Mouse (Mus musculus) gastrocnemius, postnatal 10 days (tissue): ENCODE data around the gene Rhoc. TPM values are rescaled to one million over a fixed set of nuclear protein-coding genes. Genes with fewer than 3 reads are reported as not detected.
"Not testable (repeated sequence)": the region's sequence is repeated elsewhere in the genome, so short reads cannot be mapped to it uniquely, and the experiment has no call there.

Source experiments
- DNase-seq: peaks from one replicate; pipeline ENCODE4 v3.0.0; 2021; ENCODE audit warnings: mixed read lengths
- long read RNA-seq, 2 experiments: library from polyadenylated mRNA; stranded (forward); transcript quantifications; one replicate each; pipeline ENCODE4 v2.0.0; 2021
- total RNA-seq, 2 experiments: library from RNA; stranded (reverse); gene quantifications; 2 replicates each; pipeline ENCODE4 v1.2.3; 2021

The Rhoc gene
- 100 to 1,000 TPM in 1 of 2 experiments, 10 to 100 TPM in 1; 96.3 to 130 TPM for total RNA-seq
- long read RNA-seq, experiment 1, transcript Rhoc-201 (5 exons, 1,202 nt), result major isoform, 61 of 71 reads
- long read RNA-seq, experiment 1, partial matches to known transcripts, result 6 of 71 reads
- long read RNA-seq, experiment 1, other reads (novel, unspliced or antisense), result 2 of 71 reads
- long read RNA-seq, experiment 2, transcript Rhoc-201 (5 exons, 1,202 nt), result major isoform, 40 of 50 reads
- long read RNA-seq, experiment 2, partial matches to known transcripts, result 4 of 50 reads
- long read RNA-seq, experiment 2, other reads (novel, unspliced or antisense), result 4 of 50 reads

GRCm38 (mm10) chr3:104788075-104788474, at the start of gene Rhoc:
Rhoc (plus strand) TSS chr3:104788375.
- DNase-seq, result no peak

GRCm38 (mm10) chr3:104741954-104742353, 46.2 kb upstream of the Rhoc start:
- DNase-seq, result no peak

GRCm38 (mm10) chr3:104743161-104743560, 45.0 kb upstream of the Rhoc start:
- no peak for DNase-seq

GRCm38 (mm10) chr3:104743864-104744263, 44.3 kb upstream of the Rhoc start:
- no peak for DNase-seq

- peak; percentile 39 for DNase-seq
Measured at GRCm38 (mm10) chr3:104752845-104753244, 35.3 kb upstream of the Rhoc start.

- peak; percentile 85 for DNase-seq
Measured at GRCm38 (mm10) chr3:104758406-104758805, 29.8 kb upstream of the Rhoc start.

- no peak for DNase-seq
Measured at GRCm38 (mm10) chr3:104758869-104759268, 29.3 kb upstream of the Rhoc start.

GRCm38 (mm10) chr3:104762103-104762863, 25.9 kb upstream of the Rhoc start:
- not testable (repeated sequence) for DNase-seq

GRCm38 (mm10) chr3:104765021-104765420, 23.2 kb upstream of the Rhoc start:
- no peak for DNase-seq

- DNase-seq, result no peak
Measured at GRCm38 (mm10) chr3:104767141-104767540, 21.0 kb upstream of the Rhoc start.

GRCm38 (mm10) chr3:104767716-104768115, 20.5 kb upstream of the Rhoc start:
- no peak for DNase-seq

- no peak for DNase-seq
Measured at GRCm38 (mm10) chr3:104769135-104769534, 19.0 kb upstream of the Rhoc start.

GRCm38 (mm10) chr3:104770035-104770434, 18.1 kb upstream of the Rhoc start:
- peak; percentile 51 for DNase-seq

GRCm38 (mm10) chr3:104770918-104771317, 17.3 kb upstream of the Rhoc start:
- no peak for DNase-seq

- no peak for DNase-seq
Measured at GRCm38 (mm10) chr3:104771460-104771859, 16.7 kb upstream of the Rhoc start.

- DNase-seq, result no peak
Measured at GRCm38 (mm10) chr3:104773301-104773700, 14.9 kb upstream of the Rhoc start.

GRCm38 (mm10) chr3:104777342-104777741, 10.8 kb upstream of the Rhoc start:
- no peak for DNase-seq

- DNase-seq, result peak; percentile 75
Measured at GRCm38 (mm10) chr3:104779949-104780348, 8.2 kb upstream of the Rhoc start.

- DNase-seq, result peak; percentile 78
Measured at GRCm38 (mm10) chr3:104780561-104781420, 7.4 kb upstream of the Rhoc start, which contains the start of gene Ppm1j. Ppm1j (plus strand) TSS chr3:104781056.

- DNase-seq, result peak; percentile 65
Measured at GRCm38 (mm10) chr3:104781471-104781903, 6.7 kb upstream of the Rhoc start, which contains the start of gene Fam19a3. Fam19a3 (minus strand) TSS chr3:104781840.

- DNase-seq, result peak; percentile 77
Measured at GRCm38 (mm10) chr3:104782061-104782681, 6.0 kb upstream of the Rhoc start.

GRCm38 (mm10) chr3:104783971-104784500, 4.1 kb upstream of the Rhoc start:
- DNase-seq, result no peak
